Mouse (Mus musculus): ENCODE measurements at regions not wholly inside any gene's neighbourhood (a gene's known extent, or its start where the extent isn't known, plus 50 kb on each side); places are given as distances from the start of the nearest gene placed in this dataset.

GRCm38 (mm10) chr7:40487256-40487655 is 410.9 kb upstream of the Vstm2b start:
- Histone ChIP-seq H3K4me3 (replicated peaks; ENCODE audit: low read length) (no peak overlapping the region), H3K36me3 (ENCODE audit: insufficient read depth, low read length) (no peaks in the 10 kb centered on the region), H3K9me3 (ENCODE audit: low read length) (no peaks in the 10 kb centered on the region), H3K27me3 (ENCODE audit: insufficient read depth, low read length) (no peaks in the 10 kb centered on the region), H3K4me1 (replicated peaks; ENCODE audit: low read depth, low read length) (no peaks in the 10 kb centered on the region)
- TF ChIP-seq POU5F1 (IDR thresholded peaks at IDR 0.05; ENCODE audit: borderline replicate concordance, low read length) (no peak), CTCF (conservative IDR thresholded peaks at IDR 0.05; ENCODE audit: low read length) (no peak), NANOG (IDR thresholded peaks at IDR 0.05; ENCODE audit: borderline replicate concordance, low read length) (no peak)

DNA sequence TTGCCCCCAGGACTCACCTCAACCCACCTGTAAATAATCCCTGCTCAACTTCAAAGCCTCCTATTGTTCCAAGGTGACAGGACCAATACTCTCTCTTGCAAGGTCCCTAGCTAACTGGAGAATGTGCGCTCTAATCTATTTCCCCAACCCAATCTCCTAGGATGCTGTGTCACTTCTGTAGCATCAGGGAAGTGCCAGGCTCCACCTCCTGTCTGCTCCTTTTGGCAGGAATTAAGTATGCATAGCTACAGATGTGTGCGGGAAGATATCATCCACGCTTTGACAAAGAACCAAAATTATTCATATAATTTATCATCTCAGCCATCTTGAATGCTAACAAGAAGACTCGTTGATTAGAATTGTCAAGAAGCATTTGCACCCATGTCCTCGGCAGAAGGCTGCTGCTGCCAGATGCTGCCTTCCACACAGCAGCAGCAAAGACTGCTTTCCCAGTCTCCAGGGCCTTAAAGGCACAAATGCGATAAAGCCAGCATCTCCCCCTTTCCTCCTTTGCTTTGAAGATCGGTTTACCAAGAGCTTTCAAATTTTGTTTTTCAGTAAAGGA is 375.3 kb upstream of the Vstm2b start:
- TF ChIP-seq POU5F1 (IDR thresholded peaks at IDR 0.05; ENCODE audit: borderline replicate concordance, low read length) (no peak), NANOG (IDR thresholded peaks at IDR 0.05; ENCODE audit: borderline replicate concordance, low read length) (no peak), CTCF (conservative IDR thresholded peaks at IDR 0.05; ENCODE audit: low read length) (no peak)
- Histone ChIP-seq H3K4me3 (replicated peaks; ENCODE audit: low read length) (no peak overlapping the region), H3K27me3 (ENCODE audit: insufficient read depth, low read length) (no peaks in the 10 kb centered on the region), H3K4me1 (replicated peaks; ENCODE audit: low read depth, low read length) (no peaks in the 10 kb centered on the region), H3K36me3 (ENCODE audit: insufficient read depth, low read length) (no peaks in the 10 kb centered on the region), H3K9me3 (ENCODE audit: low read length) (no peaks in the 10 kb centered on the region)

GRCm38 (mm10) chr7:40536601-40537000 is 361.5 kb upstream of the Vstm2b start:
- no peaks in the 10 kb centered on the region for H3K27me3 ChIP-seq (ENCODE audit: insufficient read depth, low read length)
- H3K36me3 ChIP-seq (ENCODE audit: insufficient read depth, low read length) = no peaks in the 10 kb centered on the region
- no peaks in the 10 kb centered on the region for H3K4me1 ChIP-seq (replicated peaks; ENCODE audit: low read depth, low read length)
- no peak for TF ChIP-seq CTCF (conservative IDR thresholded peaks at IDR 0.05; ENCODE audit: low read length)
- TF ChIP-seq NANOG (IDR thresholded peaks at IDR 0.05; ENCODE audit: borderline replicate concordance, low read length) = no peak
- no peak for TF ChIP-seq POU5F1 (IDR thresholded peaks at IDR 0.05; ENCODE audit: borderline replicate concordance, low read length)
- H3K9me3 ChIP-seq (ENCODE audit: low read length) = no peaks in the 10 kb centered on the region
- H3K4me3 ChIP-seq (replicated peaks; ENCODE audit: low read length) = no peak overlapping the region

GRCm38 (mm10) chr7:40537621-40538020 is 360.5 kb upstream of the Vstm2b start:
- no peak for TF ChIP-seq CTCF (conservative IDR thresholded peaks at IDR 0.05; ENCODE audit: low read length)
- no peak for TF ChIP-seq NANOG (IDR thresholded peaks at IDR 0.05; ENCODE audit: borderline replicate concordance, low read length)
- TF ChIP-seq POU5F1 (IDR thresholded peaks at IDR 0.05; ENCODE audit: borderline replicate concordance, low read length) = no peak

DNA sequence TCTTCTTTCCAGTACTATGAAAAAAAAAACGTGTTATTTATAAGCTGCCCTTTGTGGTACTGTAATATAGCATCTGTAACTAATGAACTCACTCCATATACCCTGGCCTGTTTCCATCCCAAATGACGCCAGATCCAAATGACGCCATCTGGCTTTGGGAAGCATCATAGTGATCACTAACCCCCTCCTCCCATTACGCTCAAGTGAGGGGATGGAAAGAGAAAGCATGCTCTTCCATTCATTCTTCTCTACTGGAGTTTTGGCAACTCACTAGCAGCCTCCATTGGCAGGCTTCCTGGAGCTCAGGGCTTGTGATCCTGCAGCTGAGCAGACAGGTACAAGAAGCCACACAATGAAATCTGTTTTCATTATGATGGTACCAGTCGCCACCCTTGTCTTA is 358.3 kb upstream of the Vstm2b start:
- Histone ChIP-seq H3K4me1 (replicated peaks; ENCODE audit: low read depth, low read length) (no peaks in the 10 kb centered on the region), H3K36me3 (ENCODE audit: insufficient read depth, low read length) (no peaks in the 10 kb centered on the region)
- TF ChIP-seq NANOG (IDR thresholded peaks at IDR 0.05; ENCODE audit: borderline replicate concordance, low read length) (no peak), POU5F1 (IDR thresholded peaks at IDR 0.05; ENCODE audit: borderline replicate concordance, low read length) (no peak), CTCF (conservative IDR thresholded peaks at IDR 0.05; ENCODE audit: low read length) (no peak)

More at GRCm38 (mm10) chr7:40537621-40538020, 360.5 kb upstream of the Vstm2b start:
- H3K36me3 ChIP-seq (ENCODE audit: insufficient read depth, low read length) = no peaks in the 10 kb centered on the region
- no peaks in the 10 kb centered on the region for H3K27me3 ChIP-seq (ENCODE audit: insufficient read depth, low read length)
- no peak overlapping the region for H3K4me3 ChIP-seq (replicated peaks; ENCODE audit: low read length)
- no peaks in the 10 kb centered on the region for H3K9me3 ChIP-seq (ENCODE audit: low read length)
- no peaks in the 10 kb centered on the region for H3K4me1 ChIP-seq (replicated peaks; ENCODE audit: low read depth, low read length)

DNA sequence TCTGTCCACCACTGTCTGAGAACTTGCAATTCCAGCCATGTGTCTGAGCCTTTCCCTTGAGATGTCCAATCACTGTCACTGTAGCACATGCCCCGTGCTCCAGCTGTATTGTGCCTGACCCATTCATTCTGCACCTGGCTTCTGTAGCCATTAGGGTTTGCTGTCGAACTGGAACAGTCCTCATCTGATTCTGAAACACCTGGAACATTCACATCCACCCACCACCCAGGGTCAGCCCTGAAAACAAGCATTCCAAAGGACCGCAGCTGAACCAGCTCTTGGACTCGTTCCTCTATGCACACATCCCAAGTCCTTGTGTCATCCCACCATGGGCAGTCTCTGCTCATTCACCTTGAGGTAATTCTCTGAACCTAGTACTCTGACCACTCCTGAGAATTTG is 356.8 kb upstream of the Vstm2b start:
- H3K27me3 ChIP-seq (ENCODE audit: insufficient read depth, low read length) = no peaks in the 10 kb centered on the region
- H3K4me3 ChIP-seq (replicated peaks; ENCODE audit: low read length) = no peak overlapping the region
- no peaks in the 10 kb centered on the region for H3K9me3 ChIP-seq (ENCODE audit: low read length)
- TF ChIP-seq NANOG (IDR thresholded peaks at IDR 0.05; ENCODE audit: borderline replicate concordance, low read length) = no peak
- TF ChIP-seq CTCF (conservative IDR thresholded peaks at IDR 0.05; ENCODE audit: low read length) = no peak
- no peak for TF ChIP-seq POU5F1 (IDR thresholded peaks at IDR 0.05; ENCODE audit: borderline replicate concordance, low read length)
- no peaks in the 10 kb centered on the region for H3K36me3 ChIP-seq (ENCODE audit: insufficient read depth, low read length)
- H3K4me1 ChIP-seq (replicated peaks; ENCODE audit: low read depth, low read length) = no peaks in the 10 kb centered on the region

More for the DNA sequence above, 358.3 kb upstream of the Vstm2b start:
- H3K4me3 ChIP-seq (replicated peaks; ENCODE audit: low read length) = no peak overlapping the region
- H3K9me3 ChIP-seq (ENCODE audit: low read length) = no peaks in the 10 kb centered on the region
- no peaks in the 10 kb centered on the region for H3K27me3 ChIP-seq (ENCODE audit: insufficient read depth, low read length)

GRCm38 (mm10) chr7:40563447-40564118 is 334.5 kb upstream of the Vstm2b start:
- H3K27me3 ChIP-seq (ENCODE audit: insufficient read depth, low read length) = no peaks in the 10 kb centered on the region

GRCm38 (mm10) chr7:40575971-40576370 is 322.2 kb upstream of the Vstm2b start:
- H3K36me3 ChIP-seq (ENCODE audit: insufficient read depth, low read length) = no peaks in the 10 kb centered on the region
- TF ChIP-seq CTCF (conservative IDR thresholded peaks at IDR 0.05; ENCODE audit: low read length) = no peak
- TF ChIP-seq POU5F1 (IDR thresholded peaks at IDR 0.05; ENCODE audit: borderline replicate concordance, low read length) = no peak
- no peak for TF ChIP-seq NANOG (IDR thresholded peaks at IDR 0.05; ENCODE audit: borderline replicate concordance, low read length)
- no peaks in the 10 kb centered on the region for H3K27me3 ChIP-seq (ENCODE audit: insufficient read depth, low read length)
- H3K4me3 ChIP-seq (replicated peaks; ENCODE audit: low read length) = no peak overlapping the region
- no peaks in the 10 kb centered on the region for H3K4me1 ChIP-seq (replicated peaks; ENCODE audit: low read depth, low read length)
- H3K9me3 ChIP-seq (ENCODE audit: low read length) = no peaks in the 10 kb centered on the region

More at GRCm38 (mm10) chr7:40563447-40564118, 334.5 kb upstream of the Vstm2b start:
- TF ChIP-seq POU5F1 (IDR thresholded peaks at IDR 0.05; ENCODE audit: borderline replicate concordance, low read length) (no peak), NANOG (IDR thresholded peaks at IDR 0.05; ENCODE audit: borderline replicate concordance, low read length) (no peak), CTCF (conservative IDR thresholded peaks at IDR 0.05; ENCODE audit: low read length) (no peak)
- no peak overlapping the region for H3K4me3 ChIP-seq (replicated peaks; ENCODE audit: low read length)
- H3K36me3 ChIP-seq (ENCODE audit: insufficient read depth, low read length) = no peaks in the 10 kb centered on the region
- no peaks in the 10 kb centered on the region for H3K4me1 ChIP-seq (replicated peaks; ENCODE audit: low read depth, low read length)
- peaks cover 37% of the 10 kb centered on the region for H3K9me3 ChIP-seq (ENCODE audit: low read length)

Data from E14TG2a.4 (cell line).